Mouse (Mus musculus): ENCODE measurements at regions not wholly inside any gene's neighbourhood (a gene's known extent, or its start where the extent isn't known, plus 50 kb on each side); places are given as distances from the start of the nearest gene placed in this dataset.

- Histone ChIP-seq H3K27ac (ENCODE audit: low read length) (no peak overlapping the region), H3K9me3 (ENCODE audit: low read length) (no peaks in the 10 kb centered on the region), H3K36me3 (ENCODE audit: insufficient read depth, low read length) (no peaks in the 10 kb centered on the region), H3K9ac (replicated peaks; ENCODE audit: low read length) (no peak overlapping the region), H3K27me3 (ENCODE audit: insufficient read depth, low read length) (no peaks in the 10 kb centered on the region), H3K4me2 (replicated peaks; ENCODE audit: low read depth, low read length) (no peak overlapping the region), H3K4me1 (ENCODE audit: insufficient read depth, low read length) (0 out of 2 replicates have a peak, but pooled peaks cover 3% of the 10 kb centered on the region), H3K4me3 (ENCODE audit: low read length) (no peak overlapping the region)
- ATAC-seq (ENCODE audit: low FRiP score, low TSS enrichment) = no peak
- 31% methylated on average over 5 of the region's 5 CpGs for WGBS
Measured at GRCm38 (mm10) chr1:151128005-151128404, 54.3 kb upstream of the Gm47985 start.

- ATAC-seq (ENCODE audit: low FRiP score, low TSS enrichment) = no peak
- H3K4me2 ChIP-seq (replicated peaks; ENCODE audit: low read depth, low read length) = no peak overlapping the region
- no peaks in the 10 kb centered on the region for H3K27me3 ChIP-seq (ENCODE audit: insufficient read depth, low read length)
- H3K9me3 ChIP-seq (ENCODE audit: low read length) = no peaks in the 10 kb centered on the region
- H3K4me1 ChIP-seq (ENCODE audit: insufficient read depth, low read length) = 0 out of 2 replicates have a peak, but pooled peaks cover 3% of the 10 kb centered on the region
- no peaks in the 10 kb centered on the region for H3K36me3 ChIP-seq (ENCODE audit: insufficient read depth, low read length)
- H3K27ac ChIP-seq (ENCODE audit: low read length) = no peak overlapping the region
- no peak overlapping the region for H3K4me3 ChIP-seq (ENCODE audit: low read length)
- H3K9ac ChIP-seq (replicated peaks; ENCODE audit: low read length) = no peak overlapping the region
Measured at GRCm38 (mm10) chr1:151128955-151129354, 53.4 kb upstream of the Gm47985 start.

DNA sequence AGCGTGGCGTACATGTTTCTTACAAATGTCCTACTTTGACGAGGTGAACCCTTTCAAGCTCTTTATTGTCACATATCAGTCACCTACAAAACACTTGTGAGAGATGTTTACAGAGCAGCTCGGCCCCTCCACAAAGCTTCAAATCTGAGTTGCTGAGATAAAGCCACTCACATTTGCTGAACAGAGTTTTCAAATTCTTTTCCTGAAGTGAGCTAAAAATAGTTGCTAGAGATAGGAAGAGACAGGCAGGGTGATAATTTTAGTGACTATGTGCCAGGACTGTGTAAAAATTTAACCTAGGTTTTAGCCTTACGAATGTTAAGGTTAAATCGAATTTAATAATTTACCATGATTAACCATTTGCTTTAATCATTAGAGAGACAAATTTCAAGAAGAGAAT is 52.3 kb upstream of the Gm47985 start:
- H3K9ac ChIP-seq (replicated peaks; ENCODE audit: low read length) = no peak overlapping the region
- H3K9me3 ChIP-seq (ENCODE audit: low read length) = no peaks in the 10 kb centered on the region
- no peak overlapping the region for H3K4me3 ChIP-seq (ENCODE audit: low read length)
- ATAC-seq (ENCODE audit: low FRiP score, low TSS enrichment) = 0 out of 2 replicates have a peak, but pooled peaks have one; percentile 59
- 69% methylated on average over 6 of the region's 6 CpGs for WGBS
- H3K27ac ChIP-seq (ENCODE audit: low read length) = peak overlapping the region; percentile 73
- H3K27me3 ChIP-seq (ENCODE audit: insufficient read depth, low read length) = no peaks in the 10 kb centered on the region
- H3K4me1 ChIP-seq (ENCODE audit: insufficient read depth, low read length) = 0 out of 2 replicates have a peak, but pooled peaks cover 3% of the 10 kb centered on the region
- no peak overlapping the region for H3K4me2 ChIP-seq (replicated peaks; ENCODE audit: low read depth, low read length)
- H3K36me3 ChIP-seq (ENCODE audit: insufficient read depth, low read length) = no peaks in the 10 kb centered on the region

GRCm38 (mm10) chr1:151130845-151131626 is 51.3 kb upstream of the Gm47985 start:
- Histone ChIP-seq H3K9me3 (ENCODE audit: low read length) (no peaks in the 10 kb centered on the region), H3K4me2 (replicated peaks; ENCODE audit: low read depth, low read length) (no peak overlapping the region), H3K27ac (ENCODE audit: low read length) (no peak overlapping the region), H3K4me1 (ENCODE audit: insufficient read depth, low read length) (0 out of 2 replicates have a peak, but pooled peaks cover 3% of the 10 kb centered on the region), H3K9ac (replicated peaks; ENCODE audit: low read length) (no peak overlapping the region), H3K4me3 (ENCODE audit: low read length) (no peak overlapping the region), H3K27me3 (ENCODE audit: insufficient read depth, low read length) (no peaks in the 10 kb centered on the region), H3K36me3 (ENCODE audit: insufficient read depth, low read length) (no peaks in the 10 kb centered on the region)
- ATAC-seq (ENCODE audit: low FRiP score, low TSS enrichment) = no peak
- 84% methylated on average over 5 of the region's 5 CpGs for WGBS

DNA sequence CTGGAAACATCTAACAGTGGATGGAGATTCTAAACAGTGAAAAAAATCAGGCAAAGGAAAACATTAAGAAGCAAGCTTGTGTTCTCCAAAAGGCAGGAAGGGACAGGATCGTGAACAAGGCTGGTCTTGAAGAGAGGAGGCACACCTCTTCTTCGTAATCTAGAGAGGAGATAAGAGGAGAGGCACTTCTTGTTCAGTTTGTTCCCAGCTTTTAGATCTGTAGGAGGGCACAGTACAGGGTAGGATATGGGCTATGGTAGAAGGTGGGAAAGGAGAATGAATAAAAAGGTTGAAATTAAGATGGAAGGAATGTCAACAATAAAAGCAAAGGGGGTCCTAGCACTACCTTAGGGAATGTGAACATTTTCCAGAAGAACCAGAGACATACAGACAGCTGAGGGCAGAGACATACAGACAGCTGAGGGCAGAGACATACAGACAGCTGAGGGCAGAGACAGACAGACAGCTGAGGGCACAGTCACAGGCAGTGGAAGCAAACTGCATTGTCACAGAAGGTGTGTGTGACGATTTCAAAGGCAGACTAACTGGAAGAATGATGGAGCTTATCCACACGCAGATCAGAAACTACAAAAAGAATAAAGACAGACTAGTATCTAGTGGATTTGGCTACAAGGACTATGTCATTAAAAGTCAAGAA is 50.6 kb upstream of the Gm47985 start:
- Histone ChIP-seq H3K4me3 (ENCODE audit: low read length) (no peak overlapping the region), H3K27me3 (ENCODE audit: insufficient read depth, low read length) (no peaks in the 10 kb centered on the region), H3K9me3 (ENCODE audit: low read length) (no peaks in the 10 kb centered on the region), H3K4me2 (replicated peaks; ENCODE audit: low read depth, low read length) (no peak overlapping the region), H3K36me3 (ENCODE audit: insufficient read depth, low read length) (no peaks in the 10 kb centered on the region), H3K4me1 (ENCODE audit: insufficient read depth, low read length) (0 out of 2 replicates have a peak, but pooled peaks cover 3% of the 10 kb centered on the region), H3K27ac (ENCODE audit: low read length) (no peak overlapping the region), H3K9ac (replicated peaks; ENCODE audit: low read length) (no peak overlapping the region)
- ATAC-seq (ENCODE audit: low FRiP score, low TSS enrichment) = no peak
- 83% methylated on average over 4 of the region's 4 CpGs for WGBS

All from kidney, embryonic 16.5 days (tissue).